39 mouse cellular contexts compared by ENCODE assay signal in the genomic region with DNA sequence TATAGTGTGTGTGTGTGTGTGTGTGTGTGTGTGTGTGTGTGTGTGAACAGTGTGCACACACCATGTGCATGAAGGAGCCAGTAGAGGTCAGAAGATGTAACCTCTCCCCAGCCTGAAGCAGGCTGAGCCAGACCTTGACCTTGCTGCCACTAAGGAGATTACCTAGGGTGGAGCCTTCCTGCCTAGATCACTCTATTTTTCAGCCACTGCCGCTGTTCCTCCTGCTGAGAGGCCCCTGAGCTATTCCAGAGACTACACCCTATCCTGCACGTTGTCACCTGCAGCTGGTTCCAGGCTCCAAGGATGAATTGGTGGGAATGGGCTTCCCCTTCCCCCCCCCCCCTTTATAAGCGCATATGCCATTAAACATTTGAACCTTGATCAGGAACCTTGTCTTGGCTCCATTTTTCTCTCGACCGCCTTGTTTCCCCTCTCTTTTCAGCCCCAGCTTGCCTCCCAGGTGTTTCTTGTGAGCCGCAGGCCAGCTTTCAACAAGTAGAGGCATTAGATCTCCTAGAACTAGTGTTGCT. TPM values are rescaled to one million over a fixed set of nuclear protein-coding genes. Genes with fewer than 3 reads are reported as not detected.
"Had no signal": no experiment of that assay in that cellular context is flagged by ENCODE, and none has a peak within 500 bp of the region (broad histone marks: within the 10 kb centered on the region; RNA-seq: fewer than 3 reads in every experiment).

No protein-coding gene starts in this region.

RNA-seq across cellular contexts. Expression of a gene that starts 10.4 kb away (rescaled TPM):
- total RNA-seq: left cerebral cortex, postnatal 10 days; left cerebral cortex, postnatal 14 days; left cerebral cortex, postnatal 25 days; left cerebral cortex, postnatal 4 days; liver, adult 2 months; megakaryocyte progenitor cell, adult 5-6 weeks; megakaryocyte, adult 5-6 weeks; megakaryocyte-erythroid progenitor cell, adult 5-6 weeks; midbrain, postnatal 0 days; monocyte, adult 5-6 weeks had no signal
- polyA plus RNA-seq: limb, embryonic 10.5 days; limb, embryonic 11.5 days; limb, embryonic 12.5 days; limb, embryonic 13.5 days; limb, embryonic 14.5 days; limb, embryonic 15.5 days; liver, adult 2 months; liver, embryonic 11.5 days; liver, embryonic 12.5 days; liver, embryonic 13.5 days; liver, embryonic 14.5 days; liver, embryonic 15.5 days; liver, embryonic 16.5 days; liver, postnatal 0 days; lung, adult 2 months; lung, embryonic 14.5 days; lung, embryonic 15.5 days; lung, embryonic 16.5 days; lung, postnatal 0 days; macrophage; midbrain, embryonic 10.5 days; midbrain, embryonic 11.5 days; midbrain, embryonic 12.5 days; midbrain, embryonic 13.5 days; midbrain, embryonic 14.5 days; midbrain, embryonic 15.5 days; midbrain, embryonic 16.5 days; midbrain, postnatal 0 days; neural tube, embryonic 11.5 days; neural tube, embryonic 12.5 days had no signal

RNA-seq across cellular contexts. Expression of a gene that starts 15.0 kb away (rescaled TPM):
- total RNA-seq: left cerebral cortex, postnatal 14 days; left cerebral cortex, postnatal 36 days; left cerebral cortex, postnatal 4 days; liver, adult 2 months; megakaryocyte progenitor cell, adult 5-6 weeks; megakaryocyte, adult 5-6 weeks; midbrain, postnatal 0 days; monocyte, adult 5-6 weeks had no signal
- polyA plus RNA-seq: limb, embryonic 10.5 days; limb, embryonic 12.5 days; limb, embryonic 13.5 days; liver, adult 2 months; liver, embryonic 12.5 days; liver, embryonic 13.5 days; liver, embryonic 14.5 days; liver, embryonic 15.5 days; liver, embryonic 16.5 days; liver, postnatal 0 days; lung, adult 2 months; lung, embryonic 14.5 days; lung, postnatal 0 days; macrophage; midbrain, embryonic 11.5 days; midbrain, embryonic 12.5 days; midbrain, embryonic 13.5 days; midbrain, embryonic 15.5 days; midbrain, embryonic 16.5 days; midbrain, postnatal 0 days; neural tube, embryonic 11.5 days had no signal
